Mouse (Mus musculus) granulocyte monocyte progenitor cell, adult 5-6 weeks (primary cell): ENCODE measurements around the gene Lce1e. TPM values are rescaled to one million over a fixed set of nuclear protein-coding genes. Genes with fewer than 3 reads are reported as not detected.

Source experiments
- ATAC-seq: replicated peaks from 2 replicates; pipeline ENCODE4 v1.8.0; 2016; ENCODE audit warnings: mild to moderate bottlenecking, moderate TSS enrichment, inconsistent platforms; ENCODE audit not compliant: poor library complexity, severe bottlenecking
- total RNA-seq, 2 experiments: library from RNA; stranded (forward) in 1 of 2; stranded (reverse) in 1 of 2; fragments of 200-712, 200-1000 nt in 1 of 2; fragments of >200 nt in 1 of 2; fragmentation: Nextera tagmentation in 1 of 2; gene quantifications; 2 replicates each; pipeline ENCODE4 v1.2.3; 2014 to 2017

Lce1e gene
- total RNA-seq (2014; fragmentation: Nextera tagmentation), result not detected in 2 replicates
- total RNA-seq (2017), result not detected in 2 replicates

- ATAC-seq, result no peak
These were observed at the start of gene Lce1e for GRCm38 (mm10) chr3:92708974-92709373. TSS of gene Lce1e (minus strand) at chr3:92709074.

- ATAC-seq, result no peak
These were observed 44.3 kb upstream of the Lce1e start for GRCm38 (mm10) chr3:92753197-92753596.

GRCm38 (mm10) chr3:92752238-92752637, 43.4 kb upstream of the Lce1e start, which contains the start of gene Lce1g:
TSS of gene Lce1g (minus strand) at chr3:92752338.
- ATAC-seq, result no peak

GRCm38 (mm10) chr3:92738996-92739395, 30.1 kb upstream of the Lce1e start, which contains the start of gene Gm38119:
TSS of gene Gm38119 (minus strand) at chr3:92739096.
- ATAC-seq, result no peak

- no peak for ATAC-seq
These were observed 13.8 kb upstream of the Lce1e start for GRCm38 (mm10) chr3:92722631-92723030.

GRCm38 (mm10) chr3:92720250-92720649, 11.4 kb upstream of the Lce1e start, which contains the start of gene Lce1f:
TSS of gene Lce1f (minus strand) at chr3:92720350.
- no peak for ATAC-seq

GRCm38 (mm10) chr3:92715122-92715521, 6.2 kb upstream of the Lce1e start:
- no peak for ATAC-seq

GRCm38 (mm10) chr3:92694613-92695012, 14.3 kb downstream of the Lce1e start:
- no peak for ATAC-seq

GRCm38 (mm10) chr3:92691688-92692087, 17.2 kb downstream of the Lce1e start:
- no peak for ATAC-seq

GRCm38 (mm10) chr3:92689154-92689553, 19.7 kb downstream of the Lce1e start:
- peak; percentile 62 for ATAC-seq

GRCm38 (mm10) chr3:92687110-92687509, 21.8 kb downstream of the Lce1e start, which contains the start of gene Lce1d:
TSS of gene Lce1d (minus strand) at chr3:92687210.
- ATAC-seq, result no peak

- no peak for ATAC-seq
These were observed 29.9 kb downstream of the Lce1e start, which contains the start of gene Lce1c for GRCm38 (mm10) chr3:92678947-92679346. TSS of gene Lce1c (plus strand) at chr3:92679247.

GRCm38 (mm10) chr3:92670215-92670614, 38.7 kb downstream of the Lce1e start, which contains the start of gene Lce1a2:
TSS of gene Lce1a2 (minus strand) at chr3:92670315.
- no peak for ATAC-seq

Other genes starting within 250 kb of the Lce1e start
- gene Sprr1a, start 223.2 kb downstream of the Lce1e start, total RNA-seq (2014; fragmentation: Nextera tagmentation), result not detected in 2 replicates
- not detected in 2 replicates for gene Sprr1a, start 223.2 kb downstream of the Lce1e start, total RNA-seq (2017)
- not detected in 2 replicates for gene Sprr4, start 208.6 kb downstream of the Lce1e start, total RNA-seq (2014; fragmentation: Nextera tagmentation)
- gene Sprr4, start 208.6 kb downstream of the Lce1e start, total RNA-seq (2017), result not detected in 2 replicates
- gene 2310046K23Rik, start 174.6 kb downstream of the Lce1e start, total RNA-seq (2014; fragmentation: Nextera tagmentation), result not detected in 2 replicates
- not detected in 2 replicates for gene 2310046K23Rik, start 174.6 kb downstream of the Lce1e start, total RNA-seq (2017)
- gene Ivl, start 135.3 kb downstream of the Lce1e start, total RNA-seq (2014; fragmentation: Nextera tagmentation), result not detected in 2 replicates
- not detected in 2 replicates for gene Ivl, start 135.3 kb downstream of the Lce1e start, total RNA-seq (2017)
- not detected in 2 replicates for gene Smcp, start 120.1 kb downstream of the Lce1e start, total RNA-seq (2014; fragmentation: Nextera tagmentation)
- gene Smcp, start 120.1 kb downstream of the Lce1e start, total RNA-seq (2017), result not detected in 2 replicates
- gene 2210017I01Rik, start 101.6 kb downstream of the Lce1e start, total RNA-seq (2014; fragmentation: Nextera tagmentation), result not detected in 2 replicates
- not detected in 2 replicates for gene 2210017I01Rik, start 101.6 kb downstream of the Lce1e start, total RNA-seq (2017)
- not detected in 2 replicates for gene Lce6a, start 87.4 kb downstream of the Lce1e start, total RNA-seq (2014; fragmentation: Nextera tagmentation)
- gene Lce6a, start 87.4 kb downstream of the Lce1e start, total RNA-seq (2017), result not detected in 2 replicates
- not detected in 2 replicates for gene Lce1a1, start 60.8 kb downstream of the Lce1e start, total RNA-seq (2014; fragmentation: Nextera tagmentation)
- gene Lce1a1, start 60.8 kb downstream of the Lce1e start, total RNA-seq (2017), result not detected in 2 replicates
- gene Lce1b, start 52.1 kb downstream of the Lce1e start, total RNA-seq (2014; fragmentation: Nextera tagmentation), result not detected in 2 replicates
- gene Lce1b, start 52.1 kb downstream of the Lce1e start, total RNA-seq (2017), result not detected in 2 replicates
- not detected in 2 replicates for gene Lce1a2, start 38.8 kb downstream of the Lce1e start, total RNA-seq (2014; fragmentation: Nextera tagmentation)
- gene Lce1a2, start 38.8 kb downstream of the Lce1e start, total RNA-seq (2017), result not detected in 2 replicates
- gene Lce1c, start 29.8 kb downstream of the Lce1e start, total RNA-seq (2014; fragmentation: Nextera tagmentation), result not detected in 2 replicates
- gene Lce1c, start 29.8 kb downstream of the Lce1e start, total RNA-seq (2017), result not detected in 2 replicates
- gene Lce1d, start 21.9 kb downstream of the Lce1e start, total RNA-seq (2014; fragmentation: Nextera tagmentation), result not detected in 2 replicates
- gene Lce1d, start 21.9 kb downstream of the Lce1e start, total RNA-seq (2017), result not detected in 2 replicates
- not detected in 2 replicates for gene Lce1f, start 11.3 kb upstream of the Lce1e start, total RNA-seq (2014; fragmentation: Nextera tagmentation)
- gene Lce1f, start 11.3 kb upstream of the Lce1e start, total RNA-seq (2017), result not detected in 2 replicates
- not detected in 2 replicates for gene Gm38119, start 30.0 kb upstream of the Lce1e start, total RNA-seq (2014; fragmentation: Nextera tagmentation)
- gene Gm38119, start 30.0 kb upstream of the Lce1e start, total RNA-seq (2017), result not detected in 2 replicates
- not detected in 2 replicates for gene Lce1g, start 43.3 kb upstream of the Lce1e start, total RNA-seq (2014; fragmentation: Nextera tagmentation)
- gene Lce1g, start 43.3 kb upstream of the Lce1e start, total RNA-seq (2017), result not detected in 2 replicates
- not detected in 2 replicates for gene Lce1h, start 56.0 kb upstream of the Lce1e start, total RNA-seq (2014; fragmentation: Nextera tagmentation)
- gene Lce1h, start 56.0 kb upstream of the Lce1e start, total RNA-seq (2017), result not detected in 2 replicates
- not detected in 2 replicates for gene Lce1i, start 69.8 kb upstream of the Lce1e start, total RNA-seq (2014; fragmentation: Nextera tagmentation)
- gene Lce1i, start 69.8 kb upstream of the Lce1e start, total RNA-seq (2017), result not detected in 2 replicates
- gene Lce1j, start 81.4 kb upstream of the Lce1e start, total RNA-seq (2014; fragmentation: Nextera tagmentation), result not detected in 2 replicates
- not detected in 2 replicates for gene Lce1j, start 81.4 kb upstream of the Lce1e start, total RNA-seq (2017)
- gene Lce1k, start 98.8 kb upstream of the Lce1e start, total RNA-seq (2014; fragmentation: Nextera tagmentation), result not detected in 2 replicates
- not detected in 2 replicates for gene Lce1k, start 98.8 kb upstream of the Lce1e start, total RNA-seq (2017)
- not detected in 2 replicates for gene Kprp, start 118.2 kb upstream of the Lce1e start, total RNA-seq (2014; fragmentation: Nextera tagmentation)
- gene Kprp, start 118.2 kb upstream of the Lce1e start, total RNA-seq (2017), result not detected in 2 replicates
- gene Lce1l, start 142.2 kb upstream of the Lce1e start, total RNA-seq (2014; fragmentation: Nextera tagmentation), result not detected in 2 replicates
- not detected in 2 replicates for gene Lce1l, start 142.2 kb upstream of the Lce1e start, total RNA-seq (2017)
- gene 2310050C09Rik, start 161.1 kb upstream of the Lce1e start, total RNA-seq (2014; fragmentation: Nextera tagmentation), result not detected in 2 replicates
- not detected in 2 replicates for gene 2310050C09Rik, start 161.1 kb upstream of the Lce1e start, total RNA-seq (2017)
- gene Lce3a, start 217.2 kb upstream of the Lce1e start, total RNA-seq (2014; fragmentation: Nextera tagmentation), result not detected in 2 replicates
- not detected in 2 replicates for gene Lce3a, start 217.2 kb upstream of the Lce1e start, total RNA-seq (2017)
- gene Lce3b, start 223.9 kb upstream of the Lce1e start, total RNA-seq (2014; fragmentation: Nextera tagmentation), result not detected in 2 replicates
- gene Lce3b, start 223.9 kb upstream of the Lce1e start, total RNA-seq (2017), result not detected in 2 replicates
- gene Lce3c, start 235.4 kb upstream of the Lce1e start, total RNA-seq (2014; fragmentation: Nextera tagmentation), result not detected in 2 replicates
- gene Lce3c, start 235.4 kb upstream of the Lce1e start, total RNA-seq (2017), result not detected in 2 replicates
- gene Lce3d, start 248.3 kb upstream of the Lce1e start, total RNA-seq (2014; fragmentation: Nextera tagmentation), result not detected in 2 replicates
- gene Lce3d, start 248.3 kb upstream of the Lce1e start, total RNA-seq (2017), result not detected in 2 replicates